Mouse (Mus musculus): Measurements from ENCODE around the gene Acss2.

- TF ChIP-seq CTCF (IDR thresholded peaks at IDR 0.05; ENCODE audit: borderline replicate concordance, extremely low read depth, insufficient read depth, insufficient read length), result no peak
- no peak for TF ChIP-seq POLR2A (IDR thresholded peaks at IDR 0.05; ENCODE audit: borderline replicate concordance, extremely low read depth, insufficient read depth, insufficient read length, poor library complexity, severe bottlenecking)
Measured at GRCm38 (mm10) chr2:155611834-155612550, 94.2 kb downstream of the Acss2 start.

All from brain, embryonic 14.5 days (tissue).